Mouse (Mus musculus): ENCODE data around the gene Ddb1. TPM values are rescaled to one million over a fixed set of nuclear protein-coding genes. Genes with fewer than 3 reads are reported as not detected.

The Ddb1 gene
- polyA plus RNA-seq, 1 experiment: 21.0 TPM

GRCm38 (mm10) chr19:10634106-10634871 lies 29.2 kb downstream of the Ddb1 start, which contains the start of gene Vwce:
TSS of gene Vwce (plus strand) at chr19:10634213.
- no peak for TF ChIP-seq GATA1 (IDR thresholded peaks at IDR 0.05; ENCODE audit: low read length)

GRCm38 (mm10) chr19:10634872-10635318 lies 29.8 kb downstream of the Ddb1 start:
- TF ChIP-seq GATA1 (IDR thresholded peaks at IDR 0.05; ENCODE audit: low read length): no peak

- no peak for TF ChIP-seq GATA1 (IDR thresholded peaks at IDR 0.05; ENCODE audit: low read length)
Measured at GRCm38 (mm10) chr19:10637840-10638239, 32.7 kb downstream of the Ddb1 start.

GRCm38 (mm10) chr19:10640080-10640479 lies 35.0 kb downstream of the Ddb1 start:
- TF ChIP-seq GATA1 (IDR thresholded peaks at IDR 0.05; ENCODE audit: low read length): no peak

- TF ChIP-seq GATA1 (IDR thresholded peaks at IDR 0.05; ENCODE audit: low read length): no peak
Measured at GRCm38 (mm10) chr19:10640589-10641378, 35.7 kb downstream of the Ddb1 start.

- TF ChIP-seq GATA1 (IDR thresholded peaks at IDR 0.05; ENCODE audit: low read length): no peak
Measured at GRCm38 (mm10) chr19:10645616-10646015, 40.5 kb downstream of the Ddb1 start.

- TF ChIP-seq GATA1 (IDR thresholded peaks at IDR 0.05; ENCODE audit: low read length): no peak
Measured at GRCm38 (mm10) chr19:10648156-10648555, 43.0 kb downstream of the Ddb1 start.

- TF ChIP-seq GATA1 (IDR thresholded peaks at IDR 0.05; ENCODE audit: low read length): no peak
Measured at GRCm38 (mm10) chr19:10656058-10656457, 50.9 kb downstream of the Ddb1 start.

GRCm38 (mm10) chr19:10657742-10658141 lies 52.6 kb downstream of the Ddb1 start:
- no peak for TF ChIP-seq GATA1 (IDR thresholded peaks at IDR 0.05; ENCODE audit: low read length)

GRCm38 (mm10) chr19:10658406-10658805 lies 53.3 kb downstream of the Ddb1 start:
- TF ChIP-seq GATA1 (IDR thresholded peaks at IDR 0.05; ENCODE audit: low read length): no peak

GRCm38 (mm10) chr19:10661373-10661772 lies 56.2 kb downstream of the Ddb1 start:
- no peak for TF ChIP-seq GATA1 (IDR thresholded peaks at IDR 0.05; ENCODE audit: low read length)

GRCm38 (mm10) chr19:10661919-10662318 lies 56.8 kb downstream of the Ddb1 start:
- peak; percentile 88 for TF ChIP-seq GATA1 (IDR thresholded peaks at IDR 0.05; ENCODE audit: low read length)

GRCm38 (mm10) chr19:10662665-10663064 lies 57.5 kb downstream of the Ddb1 start:
- TF ChIP-seq GATA1 (IDR thresholded peaks at IDR 0.05; ENCODE audit: low read length): no peak

GRCm38 (mm10) chr19:10665093-10665492 lies 60.0 kb downstream of the Ddb1 start:
- TF ChIP-seq GATA1 (IDR thresholded peaks at IDR 0.05; ENCODE audit: low read length): no peak

GRCm38 (mm10) chr19:10665499-10665898 lies 60.4 kb downstream of the Ddb1 start:
- TF ChIP-seq GATA1 (IDR thresholded peaks at IDR 0.05; ENCODE audit: low read length): no peak

- no peak for TF ChIP-seq GATA1 (IDR thresholded peaks at IDR 0.05; ENCODE audit: low read length)
Measured at GRCm38 (mm10) chr19:10671319-10671718, 66.2 kb downstream of the Ddb1 start.
